ENCODE assay signal across 29 mouse cellular contexts in genomic region chr9:53077626-53078025, GRCm38 (mm10).
DNase-seq lines count a peak whose midpoint lies in the region; ATAC-seq and TF ChIP-seq lines count a peak whose summit lies in the region.
"Had no signal": no experiment of that assay in that cellular context is flagged by ENCODE, and none has a peak within 500 bp of the region (broad histone marks: within the 10 kb centered on the region; RNA-seq: fewer than 3 reads in every experiment).

No protein-coding gene starts in this region.

- H3K4me1 ChIP-seq in lung, postnatal 0 days (ENCODE audit: insufficient read depth, low read depth, low read length), result no peaks in the 10 kb centered on the region
- H3K4me1 ChIP-seq: embryonic facial prominence, embryonic 13.5 days; embryonic facial prominence, embryonic 15.5 days; forebrain, embryonic 10.5 days; forebrain, embryonic 12.5 days had no signal

- H3K27ac ChIP-seq in lung, postnatal 0 days (ENCODE audit: low read length), result no peak overlapping the region
- H3K27ac ChIP-seq: embryonic facial prominence, embryonic 13.5 days; embryonic facial prominence, embryonic 15.5 days; forebrain, embryonic 10.5 days; forebrain, embryonic 12.5 days had no signal

- no peak for TF ChIP-seq EP300 in lung, postnatal 0 days (IDR thresholded peaks at IDR 0.05)

- no peaks in the 10 kb centered on the region for H3K36me3 ChIP-seq in lung, postnatal 0 days (ENCODE audit: insufficient read depth, low read length)
- H3K36me3 ChIP-seq: embryonic facial prominence, embryonic 13.5 days; embryonic facial prominence, embryonic 15.5 days; forebrain, embryonic 10.5 days; forebrain, embryonic 12.5 days; G1E had no signal

- no peak overlapping the region for H3K9ac ChIP-seq in lung, postnatal 0 days (replicated peaks; ENCODE audit: low read depth)
- H3K9ac ChIP-seq: embryonic facial prominence, embryonic 13.5 days; embryonic facial prominence, embryonic 15.5 days; forebrain, embryonic 12.5 days had no signal

- H3K9me3 ChIP-seq in lung, postnatal 0 days (ENCODE audit: low read length), result no peaks in the 10 kb centered on the region
- H3K9me3 ChIP-seq: embryonic facial prominence, embryonic 13.5 days; embryonic facial prominence, embryonic 15.5 days; forebrain, embryonic 10.5 days; forebrain, embryonic 12.5 days; G1E had no signal

- no peak for TF ChIP-seq CTCF in lung, postnatal 0 days (IDR thresholded peaks at IDR 0.05)

- WGBS in lung, postnatal 0 days, result 66% methylated on average over 3 of the region's 3 CpGs

- peak; percentile 15 for DNase-seq in adrenal gland, adult 2 months
- DNase-seq in adrenal gland, adult 18-20 months (ENCODE audit: low spot score in 2 of 2), result no peak
- DNase-seq in 3134 (ENCODE audit: extremely low read depth, insufficient read length, low spot score), result peak; percentile 10
- DNase-seq in Muller cell, postnatal 12 days (ENCODE audit: inconsistent ontology term), result peak; percentile 47
- DNase-seq in adipocyte (ENCODE audit: low spot score), result peak; percentile 57
- no peak for DNase-seq in lung, postnatal 0 days (ENCODE audit: low spot score)
- DNase-seq in yolk sac, embryonic 10.5 days (ENCODE audit: low spot score), result no peak
- DNase-seq: adrenal gland, postnatal 10 days; adrenal gland, postnatal 25 days; B cell, adult 2 months; cerebellum, adult 11 months; cerebellum, adult 18-20 months; cerebellum, adult 8-10 months; cerebellum, adult 9-11 months; cerebellum, postnatal 14 days; cerebellum, postnatal 36 days; embryo, embryonic 11 days had no signal

- no peaks in the 10 kb centered on the region for H3K27me3 ChIP-seq in lung, postnatal 0 days (replicated peaks; ENCODE audit: insufficient read depth, low read length)
- H3K27me3 ChIP-seq: CH12.LX; embryonic facial prominence, embryonic 13.5 days; embryonic facial prominence, embryonic 15.5 days; forebrain, embryonic 12.5 days; Patski had no signal

- H3K4me2 ChIP-seq in lung, postnatal 0 days (replicated peaks; ENCODE audit: low read depth, low read length), result no peak overlapping the region
- H3K4me2 ChIP-seq: embryonic facial prominence, embryonic 13.5 days; embryonic facial prominence, embryonic 15.5 days; forebrain, embryonic 12.5 days had no signal

- no peak overlapping the region for H3K4me3 ChIP-seq in lung, postnatal 0 days (ENCODE audit: low read depth, low read length)
- H3K4me3 ChIP-seq: embryonic facial prominence, embryonic 13.5 days; embryonic facial prominence, embryonic 15.5 days; erythroblast, embryonic 14.5 days; forebrain, embryonic 10.5 days; forebrain, embryonic 12.5 days had no signal

- no peak for ATAC-seq in lung, postnatal 0 days
- ATAC-seq: activated CD4-positive, CD25-positive, alpha-beta regulatory T cell, adult 4 months; CD4-positive, CD25-positive, alpha-beta regulatory T cell, adult 4 months; forebrain, embryonic 14.5 days; forebrain, embryonic 16.5 days; Patski had no signal

Comparison
In these comparisons a context has a peak if more than half of its experiments do, and no peak if none do; other contexts are left out.
1. DNase-seq: peak in adrenal gland, adult 2 months (single experiment), 3134 (single experiment), Muller cell, postnatal 12 days (single experiment) and adipocyte (single experiment); none in adrenal gland, adult 18-20 months (0 of 2), lung, postnatal 0 days (single experiment) and yolk sac, embryonic 10.5 days (single experiment).